Mouse (Mus musculus): Measurements from ENCODE around the gene Gm13698. TPM values are rescaled to one million over a fixed set of nuclear protein-coding genes. Genes with fewer than 3 reads are reported as not detected.
"Not testable (repeated sequence)": the region's sequence is repeated elsewhere in the genome, so short reads cannot be mapped to it uniquely, and the experiment has no call there.

Gm13698 gene
- polyA plus RNA-seq (2012; ENCODE audit: insufficient read depth, insufficient read length, missing spikeins) = not detected in 2 replicates

DNA sequence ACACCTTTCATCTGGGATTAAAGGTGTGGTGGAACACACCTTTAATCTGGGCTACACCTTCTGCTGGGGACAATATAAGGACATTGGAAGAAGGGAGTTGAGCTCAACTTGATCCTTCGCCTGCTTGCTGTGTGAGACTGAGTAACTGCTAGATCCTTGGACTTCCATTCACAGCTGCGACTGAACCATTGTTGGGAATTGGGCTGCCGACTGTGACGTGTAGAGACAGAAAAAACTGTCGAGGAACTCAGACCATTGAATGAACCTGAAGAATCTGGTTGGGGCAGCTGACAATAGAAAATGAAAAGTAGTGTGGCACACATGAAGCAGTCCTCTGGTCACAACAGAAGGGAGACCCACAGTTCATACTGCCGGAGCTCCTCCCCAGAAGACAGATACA is at the start of gene Gm13698:
Gene Gm13698, plus strand, starts transcription at position 301 of the 400 bp plus-strand sequence.
- not testable (repeated sequence) for H3K27ac ChIP-seq (replicated peaks; ENCODE audit: low read depth, low read length); H3K4me1 ChIP-seq (ENCODE audit: control insufficient read depth, insufficient read depth, insufficient read length, low read length); H3K4me3 ChIP-seq (ENCODE audit: insufficient read depth, low read depth, low read length)

DNA sequence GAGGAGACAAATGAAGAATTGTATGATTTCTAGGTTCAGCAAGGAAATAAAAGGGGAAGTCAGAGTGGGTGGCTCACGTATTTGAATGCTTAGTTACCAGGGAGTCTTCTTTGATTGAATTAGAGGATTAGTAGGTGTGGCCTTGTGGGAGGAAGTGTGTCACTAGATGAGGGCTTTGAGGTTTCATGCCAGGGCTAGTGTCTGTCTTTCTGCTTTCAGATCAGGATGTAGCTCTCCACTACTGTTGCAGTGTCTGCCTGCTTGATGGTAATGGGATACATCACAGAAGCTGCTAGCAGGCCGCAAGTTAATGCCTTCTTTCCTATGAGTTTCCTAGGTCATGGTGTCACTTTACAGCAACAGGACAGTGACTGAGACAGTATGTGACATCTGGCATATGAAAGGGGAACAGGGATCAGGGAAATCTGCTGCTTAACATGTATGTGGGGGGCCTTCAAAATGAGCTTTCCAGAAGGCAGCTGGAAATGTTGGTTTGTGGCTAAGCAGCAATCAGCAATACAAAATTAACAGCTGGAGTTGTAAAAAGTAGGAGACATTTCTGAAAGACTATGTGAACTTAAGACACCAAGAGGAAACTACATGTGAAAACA is 25.9 kb upstream of the Gm13698 start:
- Histone ChIP-seq H3K4me1 (ENCODE audit: control insufficient read depth, insufficient read depth, insufficient read length, low read length) (no peaks in the 10 kb centered on the region), H3K4me3 (ENCODE audit: insufficient read depth, low read depth, low read length) (no peak overlapping the region), H3K27ac (replicated peaks; ENCODE audit: low read depth, low read length) (no peak overlapping the region)

DNA sequence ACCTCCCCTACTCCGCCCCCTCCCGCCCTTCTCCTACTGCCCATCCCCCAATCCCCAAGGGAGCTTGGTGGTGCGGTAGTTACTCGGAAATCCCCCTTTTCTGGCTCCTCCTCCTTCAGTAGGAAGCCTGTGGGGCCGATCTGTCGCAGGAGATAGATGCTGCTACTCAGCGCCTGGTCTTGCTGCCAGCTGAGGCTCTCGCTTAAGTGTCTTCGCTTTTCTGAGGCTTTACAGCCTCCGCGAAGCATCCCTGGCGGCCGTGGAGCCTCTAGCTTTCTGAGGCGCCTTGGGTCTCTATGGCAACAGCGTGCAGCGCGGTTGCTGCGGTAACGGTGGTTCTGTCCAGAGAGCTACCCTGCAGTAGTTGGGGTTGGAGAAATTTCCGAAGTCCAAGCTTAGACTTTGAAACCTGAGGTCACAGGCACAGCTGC is 14.5 kb upstream of the Gm13698 start, which contains the start of gene Zswim2:
Gene Zswim2, minus strand, starts transcription at position 298 of the 431 bp plus-strand sequence.
- no peaks in the 10 kb centered on the region; the same call in 1 of the 2 replicates for H3K4me1 ChIP-seq (ENCODE audit: control insufficient read depth, insufficient read depth, insufficient read length, low read length)
- no peak within 1 kb of the TSS for H3K27ac ChIP-seq (replicated peaks; ENCODE audit: low read depth, low read length)
- H3K4me3 ChIP-seq (ENCODE audit: insufficient read depth, low read depth, low read length) = no peak within 1 kb of the TSS

DNA sequence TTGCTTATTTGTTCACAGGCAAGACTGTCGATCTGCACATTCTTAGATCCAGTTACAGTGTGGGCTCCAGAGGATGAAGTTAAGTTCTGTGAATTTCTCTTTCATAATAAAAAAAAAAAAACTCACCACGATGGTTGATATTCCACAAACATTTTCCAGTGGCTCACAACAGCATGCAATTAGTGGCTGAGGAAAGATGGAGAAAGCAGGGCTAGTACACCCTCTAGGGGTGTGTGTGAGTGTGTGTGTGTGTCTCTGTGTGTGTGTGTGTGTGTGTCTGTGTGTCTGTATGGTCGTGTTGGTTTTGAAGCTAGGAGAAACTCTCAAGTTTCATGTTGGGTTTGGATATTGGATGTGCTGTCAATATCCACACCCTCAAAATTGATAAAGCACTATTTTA is 14.1 kb upstream of the Gm13698 start:
- Histone ChIP-seq H3K4me1 (ENCODE audit: control insufficient read depth, insufficient read depth, insufficient read length, low read length) (no peaks in the 10 kb centered on the region; the same call in 1 of the 2 replicates), H3K27ac (replicated peaks; ENCODE audit: low read depth, low read length) (no peak overlapping the region), H3K4me3 (ENCODE audit: insufficient read depth, low read depth, low read length) (no peak overlapping the region)

DNA sequence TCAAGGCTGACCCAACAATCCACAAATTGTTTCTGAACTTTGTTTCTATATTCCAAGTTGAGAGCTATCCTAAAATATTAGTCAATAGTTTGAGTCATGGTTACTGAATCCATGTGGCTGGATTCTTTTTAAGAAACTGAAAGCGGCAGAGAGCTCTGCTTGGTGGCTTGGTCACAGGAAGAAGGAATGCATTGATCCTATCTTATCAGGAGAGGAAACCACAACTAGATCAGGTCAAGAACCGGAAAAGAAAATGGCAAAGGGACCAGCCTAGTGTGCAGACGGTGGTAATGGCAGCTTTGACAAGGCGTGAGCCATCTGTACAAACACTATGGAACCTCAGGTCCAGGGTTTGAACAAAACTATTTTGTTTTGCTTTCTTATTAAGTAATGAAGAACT is 13.7 kb upstream of the Gm13698 start:
- Histone ChIP-seq H3K4me1 (ENCODE audit: control insufficient read depth, insufficient read depth, insufficient read length, low read length) (no peaks in the 10 kb centered on the region; the same call in 1 of the 2 replicates), H3K27ac (replicated peaks; ENCODE audit: low read depth, low read length) (no peak overlapping the region), H3K4me3 (ENCODE audit: insufficient read depth, low read depth, low read length) (no peak overlapping the region)

DNA sequence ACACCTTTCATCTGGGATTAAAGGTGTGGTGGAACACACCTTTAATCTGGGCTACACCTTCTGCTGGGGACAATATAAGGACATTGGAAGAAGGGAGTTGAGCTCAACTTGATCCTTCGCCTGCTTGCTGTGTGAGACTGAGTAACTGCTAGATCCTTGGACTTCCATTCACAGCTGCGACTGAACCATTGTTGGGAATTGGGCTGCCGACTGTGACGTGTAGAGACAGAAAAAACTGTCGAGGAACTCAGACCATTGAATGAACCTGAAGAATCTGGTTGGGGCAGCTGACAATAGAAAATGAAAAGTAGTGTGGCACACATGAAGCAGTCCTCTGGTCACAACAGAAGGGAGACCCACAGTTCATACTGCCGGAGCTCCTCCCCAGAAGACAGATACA is 5.7 kb downstream of the Gm13698 start, which contains the start of gene Gm13693:
Gene Gm13693, plus strand, starts transcription at position 301 of the 400 bp plus-strand sequence.
- H3K4me1 ChIP-seq (ENCODE audit: control insufficient read depth, insufficient read depth, insufficient read length, low read length); H3K27ac ChIP-seq (replicated peaks; ENCODE audit: low read depth, low read length); H3K4me3 ChIP-seq (ENCODE audit: insufficient read depth, low read depth, low read length): not testable (repeated sequence)

DNA sequence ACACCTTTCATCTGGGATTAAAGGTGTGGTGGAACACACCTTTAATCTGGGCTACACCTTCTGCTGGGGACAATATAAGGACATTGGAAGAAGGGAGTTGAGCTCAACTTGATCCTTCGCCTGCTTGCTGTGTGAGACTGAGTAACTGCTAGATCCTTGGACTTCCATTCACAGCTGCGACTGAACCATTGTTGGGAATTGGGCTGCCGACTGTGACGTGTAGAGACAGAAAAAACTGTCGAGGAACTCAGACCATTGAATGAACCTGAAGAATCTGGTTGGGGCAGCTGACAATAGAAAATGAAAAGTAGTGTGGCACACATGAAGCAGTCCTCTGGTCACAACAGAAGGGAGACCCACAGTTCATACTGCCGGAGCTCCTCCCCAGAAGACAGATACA is 11.5 kb downstream of the Gm13698 start, which contains the start of gene Gm13695:
Gene Gm13695, plus strand, starts transcription at position 301 of the 400 bp plus-strand sequence.
- H3K4me1 ChIP-seq (ENCODE audit: control insufficient read depth, insufficient read depth, insufficient read length, low read length); H3K4me3 ChIP-seq (ENCODE audit: insufficient read depth, low read depth, low read length); H3K27ac ChIP-seq (replicated peaks; ENCODE audit: low read depth, low read length): not testable (repeated sequence)

DNA sequence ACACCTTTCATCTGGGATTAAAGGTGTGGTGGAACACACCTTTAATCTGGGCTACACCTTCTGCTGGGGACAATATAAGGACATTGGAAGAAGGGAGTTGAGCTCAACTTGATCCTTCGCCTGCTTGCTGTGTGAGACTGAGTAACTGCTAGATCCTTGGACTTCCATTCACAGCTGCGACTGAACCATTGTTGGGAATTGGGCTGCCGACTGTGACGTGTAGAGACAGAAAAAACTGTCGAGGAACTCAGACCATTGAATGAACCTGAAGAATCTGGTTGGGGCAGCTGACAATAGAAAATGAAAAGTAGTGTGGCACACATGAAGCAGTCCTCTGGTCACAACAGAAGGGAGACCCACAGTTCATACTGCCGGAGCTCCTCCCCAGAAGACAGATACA is 17.3 kb downstream of the Gm13698 start, which contains the start of gene Gm13696:
Gene Gm13696, plus strand, starts transcription at position 301 of the 400 bp plus-strand sequence.
- H3K27ac ChIP-seq (replicated peaks; ENCODE audit: low read depth, low read length); H3K4me3 ChIP-seq (ENCODE audit: insufficient read depth, low read depth, low read length); H3K4me1 ChIP-seq (ENCODE audit: control insufficient read depth, insufficient read depth, insufficient read length, low read length): not testable (repeated sequence)

DNA sequence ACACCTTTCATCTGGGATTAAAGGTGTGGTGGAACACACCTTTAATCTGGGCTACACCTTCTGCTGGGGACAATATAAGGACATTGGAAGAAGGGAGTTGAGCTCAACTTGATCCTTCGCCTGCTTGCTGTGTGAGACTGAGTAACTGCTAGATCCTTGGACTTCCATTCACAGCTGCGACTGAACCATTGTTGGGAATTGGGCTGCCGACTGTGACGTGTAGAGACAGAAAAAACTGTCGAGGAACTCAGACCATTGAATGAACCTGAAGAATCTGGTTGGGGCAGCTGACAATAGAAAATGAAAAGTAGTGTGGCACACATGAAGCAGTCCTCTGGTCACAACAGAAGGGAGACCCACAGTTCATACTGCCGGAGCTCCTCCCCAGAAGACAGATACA is 23.1 kb downstream of the Gm13698 start, which contains the start of gene Gm13694:
Gene Gm13694, plus strand, starts transcription at position 301 of the 400 bp plus-strand sequence.
- H3K4me1 ChIP-seq (ENCODE audit: control insufficient read depth, insufficient read depth, insufficient read length, low read length); H3K4me3 ChIP-seq (ENCODE audit: insufficient read depth, low read depth, low read length); H3K27ac ChIP-seq (replicated peaks; ENCODE audit: low read depth, low read length): not testable (repeated sequence)

DNA sequence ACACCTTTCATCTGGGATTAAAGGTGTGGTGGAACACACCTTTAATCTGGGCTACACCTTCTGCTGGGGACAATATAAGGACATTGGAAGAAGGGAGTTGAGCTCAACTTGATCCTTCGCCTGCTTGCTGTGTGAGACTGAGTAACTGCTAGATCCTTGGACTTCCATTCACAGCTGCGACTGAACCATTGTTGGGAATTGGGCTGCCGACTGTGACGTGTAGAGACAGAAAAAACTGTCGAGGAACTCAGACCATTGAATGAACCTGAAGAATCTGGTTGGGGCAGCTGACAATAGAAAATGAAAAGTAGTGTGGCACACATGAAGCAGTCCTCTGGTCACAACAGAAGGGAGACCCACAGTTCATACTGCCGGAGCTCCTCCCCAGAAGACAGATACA is 28.9 kb downstream of the Gm13698 start, which contains the start of gene Gm13697:
Gene Gm13697, plus strand, starts transcription at position 301 of the 400 bp plus-strand sequence.
- H3K4me1 ChIP-seq (ENCODE audit: control insufficient read depth, insufficient read depth, insufficient read length, low read length); H3K27ac ChIP-seq (replicated peaks; ENCODE audit: low read depth, low read length); H3K4me3 ChIP-seq (ENCODE audit: insufficient read depth, low read depth, low read length): not testable (repeated sequence)

DNA sequence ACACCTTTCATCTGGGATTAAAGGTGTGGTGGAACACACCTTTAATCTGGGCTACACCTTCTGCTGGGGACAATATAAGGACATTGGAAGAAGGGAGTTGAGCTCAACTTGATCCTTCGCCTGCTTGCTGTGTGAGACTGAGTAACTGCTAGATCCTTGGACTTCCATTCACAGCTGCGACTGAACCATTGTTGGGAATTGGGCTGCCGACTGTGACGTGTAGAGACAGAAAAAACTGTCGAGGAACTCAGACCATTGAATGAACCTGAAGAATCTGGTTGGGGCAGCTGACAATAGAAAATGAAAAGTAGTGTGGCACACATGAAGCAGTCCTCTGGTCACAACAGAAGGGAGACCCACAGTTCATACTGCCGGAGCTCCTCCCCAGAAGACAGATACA is 34.8 kb downstream of the Gm13698 start, which contains the start of gene Gm13691:
Gene Gm13691, plus strand, starts transcription at position 301 of the 400 bp plus-strand sequence.
- H3K27ac ChIP-seq (replicated peaks; ENCODE audit: low read depth, low read length); H3K4me1 ChIP-seq (ENCODE audit: control insufficient read depth, insufficient read depth, insufficient read length, low read length); H3K4me3 ChIP-seq (ENCODE audit: insufficient read depth, low read depth, low read length): not testable (repeated sequence)

DNA sequence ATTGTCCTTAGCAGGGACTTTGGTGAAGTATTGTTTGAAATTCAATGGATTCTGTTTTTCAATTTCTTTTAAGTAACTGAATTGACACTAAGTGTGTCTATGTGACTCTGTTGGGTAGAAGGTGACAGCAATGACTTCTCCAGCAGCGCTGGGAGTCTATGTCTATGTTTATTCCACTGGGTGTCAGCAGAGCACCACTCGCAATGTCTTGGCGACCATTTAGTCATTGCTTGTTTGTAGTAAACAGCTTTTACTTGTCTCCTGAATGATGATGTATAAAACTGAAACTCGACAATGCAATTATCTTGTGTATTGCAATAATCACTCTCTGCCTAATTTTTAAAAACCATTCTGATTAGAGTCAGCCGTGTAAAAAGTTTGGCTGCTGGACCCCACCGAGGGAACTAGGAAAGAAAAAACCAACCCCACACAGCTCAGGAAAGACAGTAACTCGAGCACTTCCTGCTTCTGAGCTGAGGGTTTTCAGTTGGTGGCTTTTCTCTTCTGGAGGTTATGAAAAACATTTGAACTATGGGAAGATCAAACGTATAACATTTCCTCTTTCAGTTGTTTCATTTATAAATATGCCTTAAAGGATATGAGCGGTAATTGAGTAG is 38.3 kb downstream of the Gm13698 start:
- not testable (repeated sequence) for H3K4me3 ChIP-seq (ENCODE audit: insufficient read depth, low read depth, low read length); H3K4me1 ChIP-seq (ENCODE audit: control insufficient read depth, insufficient read depth, insufficient read length, low read length); H3K27ac ChIP-seq (replicated peaks; ENCODE audit: low read depth, low read length)

DNA sequence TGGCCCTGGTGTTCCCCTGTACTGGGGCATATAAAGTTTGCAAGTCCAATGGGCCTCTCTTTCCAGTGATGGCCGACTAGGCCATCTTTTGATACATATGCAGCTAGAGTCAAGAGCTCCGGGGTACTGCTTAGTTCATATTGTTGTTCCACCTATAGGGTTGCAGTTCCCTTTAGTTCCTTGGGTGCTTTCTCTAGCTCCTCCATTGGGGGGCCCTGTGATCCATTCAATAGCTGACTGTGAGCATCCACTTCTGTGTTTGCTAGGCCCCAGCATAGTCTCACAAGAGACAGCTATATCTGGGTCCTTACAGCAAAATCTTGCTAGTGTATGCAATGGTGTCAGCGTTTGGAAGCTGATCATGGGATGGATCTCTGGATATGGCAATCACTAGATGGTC is 39.0 kb downstream of the Gm13698 start:
- H3K4me3 ChIP-seq (ENCODE audit: insufficient read depth, low read depth, low read length); H3K27ac ChIP-seq (replicated peaks; ENCODE audit: low read depth, low read length); H3K4me1 ChIP-seq (ENCODE audit: control insufficient read depth, insufficient read depth, insufficient read length, low read length): not testable (repeated sequence)

All from brown adipose tissue, adult 24 weeks (tissue).